In the genomic region with DNA sequence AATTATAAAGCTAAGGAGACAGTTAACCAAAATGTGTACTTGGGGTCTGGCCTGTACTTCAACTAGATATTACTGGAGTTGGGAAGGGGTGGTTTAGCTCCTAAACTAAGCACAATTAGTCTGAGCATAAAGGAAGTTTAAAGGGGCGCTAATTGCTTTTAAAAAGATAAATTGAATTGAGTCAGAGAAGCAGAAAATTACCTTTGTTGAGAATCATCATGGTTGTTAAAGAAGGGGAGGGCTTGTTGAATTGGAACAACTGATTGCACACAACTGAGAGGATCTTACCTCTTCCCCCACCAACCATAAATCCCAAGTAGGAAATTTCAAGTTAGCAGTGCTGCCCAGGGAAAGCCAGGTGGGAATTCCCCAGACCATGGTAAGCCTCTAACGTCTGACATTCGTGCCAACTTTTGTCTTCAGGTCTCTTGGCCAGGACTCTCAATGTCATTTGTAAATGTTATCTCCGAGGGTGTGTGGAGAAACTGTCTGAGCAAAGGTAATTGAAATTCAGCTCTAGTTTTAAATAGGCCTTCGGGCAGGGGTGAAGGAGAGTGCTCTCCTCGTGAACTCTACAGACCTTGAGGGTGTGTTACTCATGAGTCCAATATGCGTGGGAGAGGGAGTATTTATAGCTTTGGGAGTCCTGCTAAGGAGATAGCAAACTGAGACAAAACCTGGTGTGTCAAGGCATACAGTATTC, we compare ENCODE assay signal across 11 mouse cellular contexts.
DNase-seq lines count a peak whose midpoint lies in the region; ATAC-seq and TF ChIP-seq lines count a peak whose summit lies in the region.
"Had no signal": no experiment of that assay in that cellular context is flagged by ENCODE, and none has a peak within 500 bp of the region (broad histone marks: within the 10 kb centered on the region; RNA-seq: fewer than 3 reads in every experiment).

No protein-coding gene starts in this region.

- TF ChIP-seq POLR2A in heart, adult 2 months (IDR thresholded peaks at IDR 0.05; ENCODE audit: insufficient read depth, low read depth, low read length), result no peak

- no peaks in the 10 kb centered on the region for H3K79me2 ChIP-seq in heart, adult 2 months (replicated peaks; ENCODE audit: control insufficient read depth, insufficient read depth, low read length)

- intact Hi-C loops in heart, adult 2 months (cut with DNase I), result no loop called here
- intact Hi-C loops in heart, postnatal 36 days (cut with DNase I), result no loop called here

- DNase-seq in heart, adult 2 months, result peak in 1 of 2 experiments; percentile 21
- no peak for DNase-seq in heart, postnatal 36 days
- DNase-seq in 3T3-L1 (ENCODE audit: low read depth, low spot score), result peak; percentile 60
- peak; percentile 9 for DNase-seq in R1 (ENCODE audit: low read depth, low spot score)
- DNase-seq in thymus, postnatal 10 days (ENCODE audit: low spot score in 2 of 2), result no peak
- DNase-seq in yolk sac, embryonic 10.5 days (ENCODE audit: low spot score), result no peak
- DNase-seq in MN1 (ENCODE audit: low spot score), result no peak
- DNase-seq: embryo, embryonic 11 days; thymus, postnatal 36 days had no signal

- H3K4me3 ChIP-seq in heart, adult 2 months, result no peak overlapping the region
- H3K4me3 ChIP-seq in heart, embryonic 15.5 days, result no peak overlapping the region

- no peaks in the 10 kb centered on the region for H3K36me3 ChIP-seq in heart, adult 2 months (ENCODE audit: control insufficient read depth, insufficient read depth, low read length)
- H3K36me3 ChIP-seq in heart, embryonic 15.5 days, result no peaks in the 10 kb centered on the region

- no peak overlapping the region for H3K9ac ChIP-seq in heart, adult 2 months (ENCODE audit: low read depth, low read length)
- no peak overlapping the region for H3K9ac ChIP-seq in heart, embryonic 15.5 days

- peak; percentile 80 for ATAC-seq in heart, embryonic 15.5 days (replicated peaks; ENCODE audit: insufficient number of reproducible peaks, insufficient read depth, low FRiP score, low read depth)

- 0 out of 2 replicates have a peak, but pooled peaks have one; percentile 35 for TF ChIP-seq EP300 in heart, adult 2 months (IDR thresholded peaks at IDR 0.05; ENCODE audit: insufficient read depth, low read depth, low read length)

- H3K9me3 ChIP-seq in heart, embryonic 15.5 days (replicated peaks), result no peaks in the 10 kb centered on the region

- H3K27me3 ChIP-seq in heart, adult 2 months (ENCODE audit: control insufficient read depth, insufficient read depth, low read length), result no peaks in the 10 kb centered on the region
- H3K27me3 ChIP-seq in heart, embryonic 15.5 days, result no peaks in the 10 kb centered on the region

- H3K27ac ChIP-seq in heart, adult 2 months, result no peak overlapping the region
- H3K27ac ChIP-seq in heart, embryonic 15.5 days, result peak overlapping the region; percentile 84

- 39% methylated on average over 7 of the region's 7 CpGs for WGBS in heart, adult 2 months
- WGBS in heart, embryonic 15.5 days, result 28% methylated on average over 7 of the region's 7 CpGs

- H3K4me1 ChIP-seq in heart, adult 2 months (ENCODE audit: control insufficient read depth, insufficient read depth, low read length), result peaks cover 2% of the 10 kb centered on the region; the same call in 1 of the 2 replicates
- H3K4me1 ChIP-seq in heart, embryonic 15.5 days (replicated peaks), result peaks cover 28% of the 10 kb centered on the region

- no peak for TF ChIP-seq CTCF in heart, adult 2 months (IDR thresholded peaks at IDR 0.05)

- H3K4me2 ChIP-seq in heart, embryonic 15.5 days, result no peak overlapping the region
- H3K4me2 ChIP-seq: liver, embryonic 11.5 days had no signal

Comparison
In these comparisons a context has a peak if more than half of its experiments do, and no peak if none do; other contexts are left out.
1. DNase-seq: peak in 3T3-L1 (single experiment) and R1 (single experiment); none in heart, postnatal 36 days (0 of 2), thymus, postnatal 10 days (0 of 2), yolk sac, embryonic 10.5 days (single experiment) and MN1 (single experiment).